Comparison of ENCODE assay signal across 23 mouse cellular contexts in the genomic region with DNA sequence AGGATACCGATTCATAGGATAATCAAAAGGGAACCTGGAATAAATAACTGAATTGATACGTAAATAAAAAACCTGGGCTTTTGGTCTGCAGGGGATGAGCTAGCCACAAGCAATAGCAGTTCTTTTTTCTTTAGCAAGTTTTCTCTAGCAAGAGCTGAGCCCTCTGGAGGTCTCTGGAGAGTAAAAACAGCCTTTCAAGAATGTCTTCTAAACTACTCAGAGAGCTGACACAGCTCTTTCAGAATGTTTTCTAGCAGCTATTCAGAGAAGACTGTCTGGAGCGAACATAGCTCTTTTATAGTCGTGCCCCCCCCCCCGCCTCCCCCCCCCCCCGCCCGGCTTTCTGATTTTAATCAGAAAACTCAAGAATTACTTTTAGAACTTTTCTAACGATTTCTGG. TPM values are rescaled to one million over a fixed set of nuclear protein-coding genes. Genes with fewer than 3 reads are reported as not detected.
DNase-seq lines count a peak whose midpoint lies in the region; ATAC-seq and TF ChIP-seq lines count a peak whose summit lies in the region.
"Had no signal": no experiment of that assay in that cellular context is flagged by ENCODE, and none has a peak within 500 bp of the region (broad histone marks: within the 10 kb centered on the region; RNA-seq: fewer than 3 reads in every experiment).

No protein-coding gene starts in this region.

- no peak overlapping the region for H3K9ac ChIP-seq in embryonic facial prominence, embryonic 14.5 days (ENCODE audit: low read depth, low read length)
- H3K9ac ChIP-seq in kidney, postnatal 0 days (ENCODE audit: low read depth, low read length): no peak overlapping the region
- H3K9ac ChIP-seq in lung, postnatal 0 days (replicated peaks; ENCODE audit: low read depth): no peak overlapping the region
- H3K9ac ChIP-seq: embryonic facial prominence, embryonic 15.5 days; heart, embryonic 15.5 days; hindbrain, embryonic 15.5 days had no signal

- TF ChIP-seq EP300 in lung, postnatal 0 days (IDR thresholded peaks at IDR 0.05): no peak

- H3K4me3 ChIP-seq in embryonic facial prominence, embryonic 14.5 days (ENCODE audit: low read depth, low read length): no peak overlapping the region
- H3K4me3 ChIP-seq in embryonic facial prominence, embryonic 10.5 days: no peak overlapping the region
- no peak overlapping the region for H3K4me3 ChIP-seq in kidney, postnatal 0 days (replicated peaks; ENCODE audit: low read depth, low read length)
- no peak overlapping the region for H3K4me3 ChIP-seq in lung, postnatal 0 days (ENCODE audit: low read depth, low read length)
- H3K4me3 ChIP-seq: embryonic facial prominence, embryonic 15.5 days; erythroblast, embryonic 14.5 days; heart, adult 2 months; heart, embryonic 15.5 days; hindbrain, embryonic 10.5 days; hindbrain, embryonic 15.5 days had no signal

- H3K4me1 ChIP-seq in embryonic facial prominence, embryonic 14.5 days (ENCODE audit: control insufficient read depth, insufficient read depth, low read length): no peaks in the 10 kb centered on the region
- H3K4me1 ChIP-seq in embryonic facial prominence, embryonic 10.5 days: no peaks in the 10 kb centered on the region
- no peaks in the 10 kb centered on the region for H3K4me1 ChIP-seq in kidney, postnatal 0 days (replicated peaks; ENCODE audit: insufficient read depth, low read length)
- H3K4me1 ChIP-seq in lung, postnatal 0 days (ENCODE audit: insufficient read depth, low read depth, low read length): no peaks in the 10 kb centered on the region
- H3K4me1 ChIP-seq: embryonic facial prominence, embryonic 15.5 days; heart, embryonic 15.5 days; hindbrain, embryonic 15.5 days had no signal

- ATAC-seq in embryonic facial prominence, embryonic 14.5 days (ENCODE audit: low read depth): no peak
- ATAC-seq in kidney, postnatal 0 days (replicated peaks; ENCODE audit: low FRiP score, low read depth): no peak
- ATAC-seq in lung, postnatal 0 days: no peak
- ATAC-seq: forebrain, embryonic 16.5 days; inflammation-experienced regulatory T-cells, adult 6 months had no signal

- H3K36me3 ChIP-seq in embryonic facial prominence, embryonic 14.5 days (ENCODE audit: control insufficient read depth, insufficient read depth, low read length): peaks cover 28% of the 10 kb centered on the region
- H3K36me3 ChIP-seq in embryonic facial prominence, embryonic 10.5 days (replicated peaks): peaks cover 31% of the 10 kb centered on the region
- H3K36me3 ChIP-seq in kidney, postnatal 0 days (ENCODE audit: insufficient read depth, low read length): no peaks in the 10 kb centered on the region
- no peaks in the 10 kb centered on the region for H3K36me3 ChIP-seq in lung, postnatal 0 days (ENCODE audit: insufficient read depth, low read length)

- no peaks in the 10 kb centered on the region for H3K27me3 ChIP-seq in embryonic facial prominence, embryonic 14.5 days (replicated peaks; ENCODE audit: control insufficient read depth, insufficient read depth, low read length)
- no peaks in the 10 kb centered on the region for H3K27me3 ChIP-seq in embryonic facial prominence, embryonic 10.5 days (replicated peaks; ENCODE audit: low read depth, poor library complexity, severe bottlenecking)
- no peaks in the 10 kb centered on the region for H3K27me3 ChIP-seq in kidney, postnatal 0 days (ENCODE audit: insufficient read depth, low read length)
- H3K27me3 ChIP-seq in lung, postnatal 0 days (replicated peaks; ENCODE audit: insufficient read depth, low read length): no peaks in the 10 kb centered on the region
- H3K27me3 ChIP-seq: CH12.LX; embryonic facial prominence, embryonic 15.5 days; heart, embryonic 15.5 days; hindbrain, embryonic 15.5 days had no signal

- H3K27ac ChIP-seq in embryonic facial prominence, embryonic 14.5 days (replicated peaks; ENCODE audit: low read depth, low read length): no peak overlapping the region
- no peak overlapping the region for H3K27ac ChIP-seq in embryonic facial prominence, embryonic 10.5 days (replicated peaks)
- no peak overlapping the region for H3K27ac ChIP-seq in kidney, postnatal 0 days
- no peak overlapping the region for H3K27ac ChIP-seq in lung, postnatal 0 days (ENCODE audit: low read length)
- H3K27ac ChIP-seq: embryonic facial prominence, embryonic 15.5 days; heart, adult 2 months; heart, embryonic 15.5 days; hindbrain, embryonic 10.5 days; hindbrain, embryonic 15.5 days had no signal

- H3K4me2 ChIP-seq in embryonic facial prominence, embryonic 14.5 days (ENCODE audit: low read depth, low read length): no peak overlapping the region
- no peak overlapping the region for H3K4me2 ChIP-seq in kidney, postnatal 0 days (ENCODE audit: low read length)
- no peak overlapping the region for H3K4me2 ChIP-seq in lung, postnatal 0 days (replicated peaks; ENCODE audit: low read depth, low read length)
- H3K4me2 ChIP-seq: embryonic facial prominence, embryonic 15.5 days; heart, embryonic 11.5 days; heart, embryonic 15.5 days; hindbrain, embryonic 15.5 days had no signal

- TF ChIP-seq CTCF in kidney, postnatal 0 days (IDR thresholded peaks at IDR 0.05; ENCODE audit: low read depth): no peak
- no peak for TF ChIP-seq CTCF in lung, postnatal 0 days (IDR thresholded peaks at IDR 0.05)

- peak; percentile 63 for DNase-seq in embryonic facial prominence, embryonic 14.5 days (ENCODE audit: low spot score)
- no peak for DNase-seq in embryonic facial prominence, embryonic 10.5 days (ENCODE audit: low spot score)
- peak; percentile 52 for DNase-seq in kidney, postnatal 0 days (ENCODE audit: low spot score)
- no peak for DNase-seq in kidney, adult 9 months
- DNase-seq in lung, postnatal 0 days (ENCODE audit: low spot score): peak; percentile 33
- DNase-seq in lung, postnatal 10 days: no peak
- DNase-seq in NIH3T3 (ENCODE audit: low read depth): peak; percentile 48
- no peak for DNase-seq in cerebellum, adult 8-10 months
- DNase-seq: adrenal gland, adult 2 months; adrenal gland, postnatal 25 days; cerebellum, adult 2 months; cerebellum, postnatal 14 days; gastrocnemius, postnatal 10 days; heart, adult 2 months had no signal

- H3K9me3 ChIP-seq in embryonic facial prominence, embryonic 14.5 days (ENCODE audit: control insufficient read depth, low read length): no peaks in the 10 kb centered on the region
- no peaks in the 10 kb centered on the region for H3K9me3 ChIP-seq in embryonic facial prominence, embryonic 10.5 days
- H3K9me3 ChIP-seq in kidney, postnatal 0 days (replicated peaks; ENCODE audit: low read length): no peaks in the 10 kb centered on the region
- no peaks in the 10 kb centered on the region for H3K9me3 ChIP-seq in lung, postnatal 0 days (ENCODE audit: low read length)
- H3K9me3 ChIP-seq: embryonic facial prominence, embryonic 15.5 days; heart, embryonic 15.5 days; hindbrain, embryonic 10.5 days; hindbrain, embryonic 15.5 days had no signal

- 40% methylated on average over 5 of the region's 8 CpGs for WGBS in embryonic facial prominence, embryonic 14.5 days
- 57% methylated on average over 8 of the region's 8 CpGs for WGBS in embryonic facial prominence, embryonic 10.5 days
- whole genome bisulfite sequencing in kidney, postnatal 0 days: 54% methylated on average over 7 of the region's 8 CpGs
- WGBS in lung, postnatal 0 days: 54% methylated on average over 6 of the region's 8 CpGs

RNA-seq across cellular contexts. Expression of gene Pjvk, which starts 11.1 kb away (rescaled TPM):
- polyA plus RNA-seq in embryonic facial prominence, embryonic 14.5 days (2014; fragmentation: Nextera tagmentation; extraction: Ambion mirVana): 0.56 TPM in 1 of 2 replicates, not detected in the other
- 0.36 and 0.56 TPM in 2 replicates for polyA plus RNA-seq in embryonic facial prominence, embryonic 10.5 days (2016; fragmentation: Nextera tagmentation; extraction: Ambion mirVana)
- 2.9 and 3.0 TPM in 2 replicates for polyA plus RNA-seq in kidney, postnatal 0 days (2015; fragmentation: Nextera tagmentation; extraction: Ambion mirVana)
- 0.26 and 0.29 TPM in 2 replicates for polyA plus RNA-seq in lung, postnatal 0 days (2015; fragmentation: Nextera tagmentation; extraction: Ambion mirVana)
- polyA plus RNA-seq: adrenal gland, adult 2 months; erythroblast, embryonic 14.5 days; heart, embryonic 15.5 days; inflammation-experienced regulatory T-cells, adult 6 months had no signal

RNA-seq across cellular contexts. Expression of gene Prkra, which starts 11.6 kb away (rescaled TPM):
- polyA plus RNA-seq in embryonic facial prominence, embryonic 14.5 days (2014; fragmentation: Nextera tagmentation; extraction: Ambion mirVana): 52.8 and 61.0 TPM in 2 replicates
- 84.4 and 85.0 TPM in 2 replicates for polyA plus RNA-seq in embryonic facial prominence, embryonic 10.5 days (2016; fragmentation: Nextera tagmentation; extraction: Ambion mirVana)
- polyA plus RNA-seq in kidney, postnatal 0 days (2015; fragmentation: Nextera tagmentation; extraction: Ambion mirVana): 61.0 and 61.3 TPM in 2 replicates
- 34.1 and 35.7 TPM in 2 replicates for polyA plus RNA-seq in lung, postnatal 0 days (2015; fragmentation: Nextera tagmentation; extraction: Ambion mirVana)

RNA-seq across cellular contexts. Expression of gene Fkbp7, which starts 13.5 kb away (rescaled TPM):
- 128 and 157 TPM in 2 replicates for polyA plus RNA-seq in embryonic facial prominence, embryonic 14.5 days (2014; fragmentation: Nextera tagmentation; extraction: Ambion mirVana)
- 18.9 and 24.6 TPM in 2 replicates for polyA plus RNA-seq in embryonic facial prominence, embryonic 10.5 days (2016; fragmentation: Nextera tagmentation; extraction: Ambion mirVana)
- polyA plus RNA-seq in kidney, postnatal 0 days (2015; fragmentation: Nextera tagmentation; extraction: Ambion mirVana): 67.6 and 67.8 TPM in 2 replicates
- polyA plus RNA-seq in lung, postnatal 0 days (2015; fragmentation: Nextera tagmentation; extraction: Ambion mirVana): 68.3 and 71.9 TPM in 2 replicates

RNA-seq across cellular contexts. Expression of gene Plekha3, which starts 15.7 kb away (rescaled TPM):
- 11.9 and 13.3 TPM in 2 replicates for polyA plus RNA-seq in embryonic facial prominence, embryonic 14.5 days (2014; fragmentation: Nextera tagmentation; extraction: Ambion mirVana)
- polyA plus RNA-seq in embryonic facial prominence, embryonic 10.5 days (2016; fragmentation: Nextera tagmentation; extraction: Ambion mirVana): 12.0 TPM in 2 replicates
- 16.2 and 16.3 TPM in 2 replicates for polyA plus RNA-seq in kidney, postnatal 0 days (2015; fragmentation: Nextera tagmentation; extraction: Ambion mirVana)
- 13.6 and 14.6 TPM in 2 replicates for polyA plus RNA-seq in lung, postnatal 0 days (2015; fragmentation: Nextera tagmentation; extraction: Ambion mirVana)

Comparison
In these comparisons a context has a peak if more than half of its experiments do, and no peak if none do; other contexts are left out.
1. DNase-seq: peak in embryonic facial prominence, embryonic 14.5 days (single experiment), kidney, postnatal 0 days (single experiment), lung, postnatal 0 days (single experiment) and NIH3T3 (single experiment); none in embryonic facial prominence, embryonic 10.5 days (single experiment), kidney, adult 9 months (single experiment), lung, postnatal 10 days (single experiment) and cerebellum, adult 8-10 months (single experiment).